Mouse (Mus musculus): ENCODE results near the gene Coro1c. TPM values are rescaled to one million over a fixed set of nuclear protein-coding genes. Genes with fewer than 3 reads are reported as not detected.

Coro1c gene
- polyA plus RNA-seq, 1 experiment from 2014 or later = 297 TPM

GRCm38 (mm10) chr5:113950133-113950532 is 41.6 kb upstream of the Coro1c start:
- 94% methylated on average over 17 of the region's 17 CpGs for WGBS
- H3K36me3 ChIP-seq (ENCODE audit: control insufficient read depth, insufficient read depth, low read length) = peaks cover 8% of the 10 kb centered on the region
- H3K4me1 ChIP-seq (ENCODE audit: control insufficient read depth, insufficient read depth, low read length) = no peaks in the 10 kb centered on the region
- DNase-seq (ENCODE audit: low spot score) = no peak
- no peak for ATAC-seq (ENCODE audit: insufficient read depth, low FRiP score, low TSS enrichment)
- H3K9ac ChIP-seq (ENCODE audit: low read length) = no peak overlapping the region
- no peaks in the 10 kb centered on the region for H3K9me3 ChIP-seq (ENCODE audit: control insufficient read depth, low read length)
- no peak overlapping the region for H3K4me3 ChIP-seq (ENCODE audit: low read depth, low read length)
- H3K27me3 ChIP-seq (ENCODE audit: control insufficient read depth, insufficient read depth, low read length) = no peaks in the 10 kb centered on the region
- no peak overlapping the region for H3K27ac ChIP-seq (ENCODE audit: low read depth, low read length)
- no peak overlapping the region for H3K4me2 ChIP-seq (ENCODE audit: low read depth)

GRCm38 (mm10) chr5:113947280-113947679 is 38.7 kb upstream of the Coro1c start:
- no peak overlapping the region for H3K4me2 ChIP-seq (ENCODE audit: low read depth)
- ATAC-seq (ENCODE audit: insufficient read depth, low FRiP score, low TSS enrichment) (no peak), DNase-seq (ENCODE audit: low spot score) (no peak)
- no peak overlapping the region for H3K9ac ChIP-seq (ENCODE audit: low read length)
- peaks cover 18% of the 10 kb centered on the region for H3K36me3 ChIP-seq (ENCODE audit: control insufficient read depth, insufficient read depth, low read length)
- no peaks in the 10 kb centered on the region for H3K27me3 ChIP-seq (ENCODE audit: control insufficient read depth, insufficient read depth, low read length)
- no peaks in the 10 kb centered on the region for H3K9me3 ChIP-seq (ENCODE audit: control insufficient read depth, low read length)
- no peak overlapping the region for H3K27ac ChIP-seq (ENCODE audit: low read depth, low read length)
- H3K4me1 ChIP-seq (ENCODE audit: control insufficient read depth, insufficient read depth, low read length) = no peaks in the 10 kb centered on the region
- no peak overlapping the region for H3K4me3 ChIP-seq (ENCODE audit: low read depth, low read length)
- WGBS = 64% methylated on average over 2 of the region's 2 CpGs

GRCm38 (mm10) chr5:113945126-113945525 is 36.6 kb upstream of the Coro1c start:
- no peaks in the 10 kb centered on the region for H3K9me3 ChIP-seq (ENCODE audit: control insufficient read depth, low read length)

DNA sequence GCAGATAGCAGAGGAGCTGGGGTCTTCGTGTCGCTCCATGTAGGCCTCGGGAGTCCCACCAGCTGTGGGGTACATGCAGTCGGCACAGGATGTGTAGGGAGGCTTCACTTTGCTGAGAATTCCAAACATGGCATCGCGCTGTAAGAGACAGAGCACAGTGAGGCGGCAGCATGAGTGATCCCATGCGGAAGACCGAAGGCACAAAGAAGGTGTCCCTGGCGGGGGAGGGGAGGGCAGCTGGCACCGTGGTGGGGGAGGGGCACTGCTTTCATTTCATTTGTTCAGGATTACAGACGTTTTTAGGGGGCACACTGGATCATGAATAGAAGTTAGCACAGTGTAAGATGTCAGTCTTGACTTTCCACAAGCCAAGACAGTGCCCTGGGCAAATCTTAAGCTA is 34.8 kb upstream of the Coro1c start:
- 77% methylated on average over 12 of the region's 12 CpGs for WGBS

More at GRCm38 (mm10) chr5:113945126-113945525, 36.6 kb upstream of the Coro1c start:
- ATAC-seq (ENCODE audit: insufficient read depth, low FRiP score, low TSS enrichment) (no peak), DNase-seq (ENCODE audit: low spot score) (no peak)
- WGBS = 96% methylated on average over 6 of the region's 6 CpGs
- no peaks in the 10 kb centered on the region for H3K4me1 ChIP-seq (ENCODE audit: control insufficient read depth, insufficient read depth, low read length)
- no peak overlapping the region for H3K4me2 ChIP-seq (ENCODE audit: low read depth)
- no peak overlapping the region for H3K9ac ChIP-seq (ENCODE audit: low read length)
- no peak overlapping the region for H3K27ac ChIP-seq (ENCODE audit: low read depth, low read length)
- peaks cover 22% of the 10 kb centered on the region for H3K36me3 ChIP-seq (ENCODE audit: control insufficient read depth, insufficient read depth, low read length)
- no peaks in the 10 kb centered on the region for H3K27me3 ChIP-seq (ENCODE audit: control insufficient read depth, insufficient read depth, low read length)
- H3K4me3 ChIP-seq (ENCODE audit: low read depth, low read length) = no peak overlapping the region

GRCm38 (mm10) chr5:113942580-113942979 is 34.0 kb upstream of the Coro1c start:
- ATAC-seq (ENCODE audit: insufficient read depth, low FRiP score, low TSS enrichment) (no peak), DNase-seq (ENCODE audit: low spot score) (no peak)
- no peak overlapping the region for H3K9ac ChIP-seq (ENCODE audit: low read length)
- no peak overlapping the region for H3K4me3 ChIP-seq (ENCODE audit: low read depth, low read length)
- H3K27me3 ChIP-seq (ENCODE audit: control insufficient read depth, insufficient read depth, low read length) = no peaks in the 10 kb centered on the region
- H3K27ac ChIP-seq (ENCODE audit: low read depth, low read length) = no peak overlapping the region
- WGBS = 86% methylated on average over 12 of the region's 12 CpGs
- peaks cover 18% of the 10 kb centered on the region for H3K36me3 ChIP-seq (ENCODE audit: control insufficient read depth, insufficient read depth, low read length)
- no peaks in the 10 kb centered on the region for H3K9me3 ChIP-seq (ENCODE audit: control insufficient read depth, low read length)
- no peak overlapping the region for H3K4me2 ChIP-seq (ENCODE audit: low read depth)
- no peaks in the 10 kb centered on the region for H3K4me1 ChIP-seq (ENCODE audit: control insufficient read depth, insufficient read depth, low read length)

More for the DNA sequence above, 34.8 kb upstream of the Coro1c start:
- H3K9ac ChIP-seq (ENCODE audit: low read length) = no peak overlapping the region
- no peaks in the 10 kb centered on the region for H3K27me3 ChIP-seq (ENCODE audit: control insufficient read depth, insufficient read depth, low read length)
- H3K27ac ChIP-seq (ENCODE audit: low read depth, low read length) = no peak overlapping the region
- H3K4me3 ChIP-seq (ENCODE audit: low read depth, low read length) = no peak overlapping the region
- H3K36me3 ChIP-seq (ENCODE audit: control insufficient read depth, insufficient read depth, low read length) = peaks cover 18% of the 10 kb centered on the region
- H3K4me2 ChIP-seq (ENCODE audit: low read depth) = no peak overlapping the region
- no peak for ATAC-seq (ENCODE audit: insufficient read depth, low FRiP score, low TSS enrichment)
- peak; percentile 41 for DNase-seq (ENCODE audit: low spot score)
- H3K4me1 ChIP-seq (ENCODE audit: control insufficient read depth, insufficient read depth, low read length) = no peaks in the 10 kb centered on the region
- H3K9me3 ChIP-seq (ENCODE audit: control insufficient read depth, low read length) = no peaks in the 10 kb centered on the region

DNA sequence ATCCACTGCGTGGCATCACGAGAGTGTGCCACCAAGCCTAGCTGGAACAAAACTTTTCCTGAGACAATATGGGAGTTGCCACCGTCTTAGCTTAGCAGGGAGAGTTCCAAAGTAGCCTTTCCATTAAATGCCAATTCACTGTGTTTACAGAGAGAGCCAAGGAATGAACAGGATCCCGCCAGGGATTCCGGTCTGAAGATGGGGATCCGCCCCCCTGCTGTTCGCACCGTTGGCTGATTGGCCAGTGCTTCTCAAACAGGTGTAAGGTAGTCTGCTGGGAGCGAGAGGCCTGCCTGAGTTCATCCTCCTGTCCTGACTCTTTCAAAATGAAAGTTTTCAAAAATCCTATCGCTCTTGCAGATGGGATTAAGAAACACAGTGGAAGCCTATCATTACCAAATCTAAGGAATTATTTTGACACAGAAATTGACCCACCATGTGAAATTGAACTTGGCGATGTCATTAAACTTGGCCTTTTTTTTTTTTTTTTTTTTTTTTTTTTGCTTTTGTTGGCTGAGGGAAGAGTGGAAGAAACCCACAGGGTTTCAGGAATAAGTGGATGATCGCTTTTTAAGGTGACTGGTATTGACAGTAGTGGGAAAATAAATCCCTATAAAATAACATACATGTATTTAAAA is 30.8 kb upstream of the Coro1c start:
- 49% methylated on average over 12 of the region's 12 CpGs for WGBS
- peaks cover 13% of the 10 kb centered on the region for H3K36me3 ChIP-seq (ENCODE audit: control insufficient read depth, insufficient read depth, low read length)

GRCm38 (mm10) chr5:113937650-113938049 is 29.1 kb upstream of the Coro1c start:
- Histone ChIP-seq H3K4me3 (ENCODE audit: low read depth, low read length) (no peak overlapping the region), H3K4me2 (ENCODE audit: low read depth) (no peak overlapping the region), H3K4me1 (ENCODE audit: control insufficient read depth, insufficient read depth, low read length) (no peaks in the 10 kb centered on the region), H3K9me3 (ENCODE audit: control insufficient read depth, low read length) (no peaks in the 10 kb centered on the region), H3K27me3 (ENCODE audit: control insufficient read depth, insufficient read depth, low read length) (no peaks in the 10 kb centered on the region), H3K9ac (ENCODE audit: low read length) (no peak overlapping the region), H3K36me3 (ENCODE audit: control insufficient read depth, insufficient read depth, low read length) (peaks cover 8% of the 10 kb centered on the region), H3K27ac (ENCODE audit: low read depth, low read length) (no peak overlapping the region)
- DNase-seq (ENCODE audit: low spot score) = no peak
- 63% methylated on average over 7 of the region's 7 CpGs for WGBS
- no peak for ATAC-seq (ENCODE audit: insufficient read depth, low FRiP score, low TSS enrichment)

More for the DNA sequence above, 30.8 kb upstream of the Coro1c start:
- H3K9me3 ChIP-seq (ENCODE audit: control insufficient read depth, low read length) = no peaks in the 10 kb centered on the region
- DNase-seq (ENCODE audit: low spot score) = no peak
- no peak overlapping the region for H3K27ac ChIP-seq (ENCODE audit: low read depth, low read length)
- H3K4me2 ChIP-seq (ENCODE audit: low read depth) = no peak overlapping the region
- no peak overlapping the region for H3K4me3 ChIP-seq (ENCODE audit: low read depth, low read length)
- no peak overlapping the region for H3K9ac ChIP-seq (ENCODE audit: low read length)
- H3K4me1 ChIP-seq (ENCODE audit: control insufficient read depth, insufficient read depth, low read length) = no peaks in the 10 kb centered on the region
- no peak for ATAC-seq (ENCODE audit: insufficient read depth, low FRiP score, low TSS enrichment)
- no peaks in the 10 kb centered on the region for H3K27me3 ChIP-seq (ENCODE audit: control insufficient read depth, insufficient read depth, low read length)

- Histone ChIP-seq H3K4me1 (ENCODE audit: control insufficient read depth, insufficient read depth, low read length) (peaks cover 3% of the 10 kb centered on the region; the same call in 1 of the 2 replicates), H3K27ac (ENCODE audit: low read depth, low read length) (no peak overlapping the region), H3K27me3 (ENCODE audit: control insufficient read depth, insufficient read depth, low read length) (no peaks in the 10 kb centered on the region), H3K4me3 (ENCODE audit: low read depth, low read length) (no peak overlapping the region), H3K36me3 (ENCODE audit: control insufficient read depth, insufficient read depth, low read length) (no peaks in the 10 kb centered on the region), H3K9me3 (ENCODE audit: control insufficient read depth, low read length) (no peaks in the 10 kb centered on the region), H3K9ac (ENCODE audit: low read length) (no peak overlapping the region), H3K4me2 (ENCODE audit: low read depth) (no peak overlapping the region)
- no peak for DNase-seq (ENCODE audit: low spot score)
- no peak for ATAC-seq (ENCODE audit: insufficient read depth, low FRiP score, low TSS enrichment)
- WGBS = 81% methylated on average over 6 of the region's 6 CpGs
Measured at GRCm38 (mm10) chr5:113933889-113934288, 25.3 kb upstream of the Coro1c start.

DNA sequence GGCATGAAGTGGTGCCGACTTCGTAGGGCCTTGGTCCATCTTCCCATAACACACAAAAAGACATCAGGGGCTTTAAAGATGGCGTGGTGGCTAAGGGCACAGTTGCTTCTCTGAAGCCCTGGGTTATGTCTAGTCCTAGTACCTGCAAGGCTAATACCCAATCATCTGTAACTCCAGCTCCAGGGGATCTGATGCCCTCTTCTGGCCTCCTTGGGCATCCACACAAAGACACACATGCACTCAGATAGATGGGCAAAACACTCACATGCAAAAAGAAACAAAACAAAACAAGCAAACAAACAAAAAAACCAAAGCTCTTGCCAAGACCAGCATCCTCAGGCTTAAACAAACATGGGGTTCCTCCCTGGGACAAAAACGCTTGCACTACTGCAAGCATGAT is 24.9 kb upstream of the Coro1c start:
- DNase-seq (ENCODE audit: low spot score) (no peak), ATAC-seq (ENCODE audit: insufficient read depth, low FRiP score, low TSS enrichment) (no peak)
- H3K9me3 ChIP-seq (ENCODE audit: control insufficient read depth, low read length) = no peaks in the 10 kb centered on the region
- H3K36me3 ChIP-seq (ENCODE audit: control insufficient read depth, insufficient read depth, low read length) = no peaks in the 10 kb centered on the region
- H3K4me2 ChIP-seq (ENCODE audit: low read depth) = no peak overlapping the region
- no peaks in the 10 kb centered on the region for H3K27me3 ChIP-seq (ENCODE audit: control insufficient read depth, insufficient read depth, low read length)
- no peak overlapping the region for H3K27ac ChIP-seq (ENCODE audit: low read depth, low read length)
- 84% methylated on average over 4 of the region's 4 CpGs for WGBS
- H3K4me3 ChIP-seq (ENCODE audit: low read depth, low read length) = no peak overlapping the region
- peaks cover 3% of the 10 kb centered on the region; the same call in 1 of the 2 replicates for H3K4me1 ChIP-seq (ENCODE audit: control insufficient read depth, insufficient read depth, low read length)
- H3K9ac ChIP-seq (ENCODE audit: low read length) = no peak overlapping the region
